Mouse (Mus musculus): ENCODE data around the gene Xxylt1.

DNA sequence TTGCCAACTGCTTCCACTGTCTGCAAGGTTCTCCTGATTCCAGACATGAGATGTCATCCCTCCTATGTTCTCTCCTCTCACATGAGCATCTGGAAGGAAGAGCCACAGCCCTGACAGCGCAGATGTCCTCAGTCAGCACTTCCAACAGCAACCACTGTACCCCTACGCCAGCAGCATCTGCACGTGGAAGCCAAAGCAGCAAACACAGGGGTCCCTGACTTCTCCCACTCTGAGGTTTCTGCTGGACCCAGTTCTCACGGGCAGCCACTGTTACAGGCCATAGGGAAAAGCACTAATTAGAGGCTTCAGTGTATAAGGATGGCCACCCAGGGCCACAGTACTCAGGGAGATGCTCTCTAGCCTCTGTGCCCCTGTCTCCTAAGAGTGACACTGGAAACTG, 98.0 kb downstream of the Xxylt1 start:
- TF ChIP-seq POLR2A (IDR thresholded peaks at IDR 0.05; ENCODE audit: borderline replicate concordance, insufficient read depth, low read length) (no peak), CTCF (IDR thresholded peaks at IDR 0.05; ENCODE audit: borderline replicate concordance, insufficient read depth, low read depth, low read length) (no peak)
